Mouse (Mus musculus) liver, embryonic 18 days (tissue): Measurements from ENCODE around the gene Zfp266. TPM values are rescaled to one million over a fixed set of nuclear protein-coding genes. Genes with fewer than 3 reads are reported as not detected.

Source experiments
- polyA plus RNA-seq: library from polyadenylated mRNA; depleted of rRNA; stranded (reverse); fragments of >200 nt; gene quantifications from 2 replicates; pipeline ENCODE4 v1.2.3, GENCODE M21; 2012; rRNA removed

Gene Zfp266
- polyA plus RNA-seq: 4.6 and 4.7 TPM in 2 replicates

DNA sequence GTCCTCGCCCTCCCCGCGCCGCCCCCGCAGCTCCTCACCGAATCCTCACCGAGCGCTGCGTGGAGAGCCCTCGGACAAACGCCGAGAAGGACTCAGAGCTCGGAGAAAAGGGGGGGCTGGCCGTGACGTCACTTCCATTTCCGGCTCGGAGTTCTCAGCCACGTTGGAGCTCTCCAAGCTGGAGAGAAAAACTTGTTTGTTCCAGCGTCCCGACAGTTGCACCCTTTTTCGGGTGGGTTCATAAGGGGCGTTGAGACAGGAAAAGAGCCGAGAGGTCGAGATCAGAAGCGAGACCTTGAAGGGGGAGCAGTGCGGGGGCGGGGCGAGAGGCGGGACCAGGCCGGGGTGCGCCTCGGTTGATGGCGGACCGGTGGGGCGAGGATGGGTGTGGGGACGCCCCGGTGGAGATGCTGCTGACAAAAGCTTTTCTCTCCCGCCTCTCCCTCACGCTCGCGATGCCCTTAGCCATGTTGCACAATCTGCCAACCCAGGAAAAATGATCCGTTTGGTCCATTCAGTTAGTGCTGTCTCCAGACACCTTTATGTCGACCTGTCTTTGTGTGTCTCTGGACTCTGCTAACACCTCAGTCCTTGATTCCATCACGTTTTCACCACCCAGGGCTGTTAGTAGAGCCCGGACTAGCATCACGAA, at the start of gene Zfp266:
Gene Zfp266 (minus strand): TSS at position 112 of the 652 bp plus-strand sequence.

DNA sequence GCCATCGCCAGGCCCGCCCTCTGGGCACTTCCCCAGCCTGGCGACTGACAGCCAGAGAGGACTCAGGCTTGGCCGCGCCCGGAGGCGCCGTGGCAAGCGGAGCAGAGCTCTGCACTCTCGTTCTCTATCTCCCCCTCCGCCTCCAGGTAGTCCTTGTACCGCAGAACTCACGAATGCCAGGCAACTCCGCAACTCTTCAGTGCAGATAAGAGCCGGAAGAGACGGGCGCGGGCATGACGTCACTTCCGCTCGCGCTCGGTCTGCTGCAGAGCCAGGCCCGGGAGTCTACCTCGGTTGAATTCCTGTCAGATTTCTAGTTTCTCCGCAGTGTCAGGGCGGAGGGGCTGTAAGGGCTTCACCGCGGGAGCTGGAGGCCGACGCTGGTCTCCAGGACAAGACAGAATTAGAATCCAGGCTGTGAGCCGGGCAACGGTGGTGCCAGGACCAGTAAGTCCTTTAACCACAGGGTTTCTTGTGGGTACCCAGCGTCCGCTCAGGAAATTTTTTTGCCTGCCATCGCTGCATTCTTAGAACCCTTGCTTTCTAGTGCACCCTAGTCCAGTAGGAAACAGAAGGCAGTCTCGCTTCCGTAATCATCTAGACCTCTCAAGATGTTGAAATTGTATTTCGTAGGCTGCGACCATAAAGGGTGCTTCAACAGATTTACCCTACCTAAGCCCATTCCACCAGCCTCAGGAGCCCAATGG, 28.5 kb downstream of the Zfp266 start, which contains the start of gene Zfp426:
Gene Zfp426 (minus strand): TSS at position 220 of the 707 bp plus-strand sequence.

DNA sequence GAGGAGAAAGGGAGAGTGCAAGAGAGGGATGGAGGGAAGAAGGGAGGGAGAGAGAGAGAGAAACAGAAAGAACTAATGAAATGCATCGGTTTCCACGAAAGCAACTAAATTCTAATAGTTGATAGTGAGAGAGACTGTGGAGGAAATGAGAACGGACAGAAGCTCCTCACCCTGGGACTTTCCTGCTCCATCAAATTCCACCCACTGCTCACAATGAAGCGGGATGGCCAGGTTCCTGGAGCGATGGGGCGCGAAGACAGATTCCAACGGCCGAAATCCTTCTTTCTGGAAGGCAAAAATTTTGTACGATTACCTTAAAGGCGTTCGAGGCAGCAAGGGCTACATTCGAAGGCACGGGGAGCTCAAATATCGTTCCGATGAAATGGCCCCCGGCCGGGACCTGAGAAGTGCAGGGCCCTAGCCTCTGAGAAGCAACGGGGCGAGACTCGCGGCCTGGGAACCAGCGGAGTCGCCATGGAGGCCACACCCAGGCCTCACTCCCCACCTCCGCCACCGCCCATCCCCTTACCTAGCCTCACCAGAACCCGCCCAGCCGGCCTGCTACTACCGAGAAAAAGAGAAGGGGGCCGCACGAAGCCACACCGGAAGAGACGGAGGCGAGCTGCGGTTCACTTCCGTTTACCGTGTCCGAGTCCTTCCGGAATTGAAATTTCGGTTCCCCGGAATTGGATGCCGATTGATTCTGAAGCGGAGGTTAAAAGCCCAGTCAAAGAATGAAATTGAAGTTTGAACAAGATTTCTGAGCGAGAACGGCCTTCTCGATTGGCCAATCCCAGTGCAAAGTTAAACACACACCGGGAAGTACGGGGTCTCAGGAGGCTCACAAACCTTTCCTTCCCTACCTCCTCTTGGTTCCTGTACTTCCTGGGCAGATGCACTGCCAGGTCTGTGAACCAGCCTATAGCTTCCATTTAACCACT, 61.6 kb downstream of the Zfp266 start, which contains the start of gene Zfp26:
Gene Zfp26 (minus strand): TSS at position 786 of the 941 bp plus-strand sequence.

Other genes starting within 250 kb of the Zfp266 start
- not detected in 2 replicates for gene Olfr39, start 239.1 kb downstream of the Zfp266 start, polyA plus RNA-seq
- not detected in 2 replicates for gene Olfr873, start 222.9 kb downstream of the Zfp266 start, polyA plus RNA-seq
- not detected in 2 replicates for gene Olfr18, start 185.3 kb downstream of the Zfp266 start, polyA plus RNA-seq
- gene Zfp560, start 136.2 kb downstream of the Zfp266 start, polyA plus RNA-seq: 4.4 and 4.8 TPM in 2 replicates
- gene Zfp26, start 61.3 kb downstream of the Zfp266 start, polyA plus RNA-seq: 1.7 and 1.8 TPM in 2 replicates
- gene Zfp426, start 28.7 kb downstream of the Zfp266 start, polyA plus RNA-seq: 3.8 and 4.0 TPM in 2 replicates
- gene Zfp846, start 59.9 kb upstream of the Zfp266 start, polyA plus RNA-seq: 1.7 and 1.8 TPM in 2 replicates
- gene Ubl5, start 121.5 kb upstream of the Zfp266 start, polyA plus RNA-seq: 171 and 176 TPM in 2 replicates
- 10.4 and 11.7 TPM in 2 replicates for gene Fbxl12, start 123.3 kb upstream of the Zfp266 start, polyA plus RNA-seq
- 8.7 and 8.8 TPM in 2 replicates for gene Pin1, start 130.7 kb upstream of the Zfp266 start, polyA plus RNA-seq
- 0.18 and 0.23 TPM in 2 replicates for gene Olfm2, start 224.9 kb upstream of the Zfp266 start, polyA plus RNA-seq